16 mouse cellular contexts compared by ENCODE assay signal in the genomic region with DNA sequence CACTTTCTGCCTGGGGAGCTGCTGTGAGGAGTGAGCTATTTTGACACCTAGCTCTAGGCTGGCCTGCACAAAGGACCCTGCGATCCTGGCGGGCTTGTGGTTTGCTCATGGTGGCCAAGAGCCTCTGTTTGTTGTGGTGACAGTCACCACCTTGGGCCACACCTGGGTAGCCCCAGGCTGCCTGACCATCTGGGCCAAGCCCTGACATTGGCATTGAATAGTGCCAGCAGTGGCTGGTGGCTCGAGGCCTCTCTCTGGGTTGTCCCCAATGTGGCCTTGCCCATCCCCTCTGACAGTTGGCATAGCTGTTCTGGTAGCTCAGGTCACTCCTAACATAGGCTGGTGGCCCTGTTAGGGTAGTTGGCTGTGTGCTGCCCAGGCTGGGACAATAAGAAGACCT. TPM values are rescaled to one million over a fixed set of nuclear protein-coding genes. Genes with fewer than 3 reads are reported as not detected.
DNase-seq lines count a peak whose midpoint lies in the region; ATAC-seq and TF ChIP-seq lines count a peak whose summit lies in the region.
"Had no signal": no experiment of that assay in that cellular context is flagged by ENCODE, and none has a peak within 500 bp of the region (broad histone marks: within the 10 kb centered on the region; RNA-seq: fewer than 3 reads in every experiment).

No protein-coding gene starts in this region.

- no peak overlapping the region for H3K4me3 ChIP-seq in kidney, postnatal 0 days (replicated peaks; ENCODE audit: low read depth, low read length)
- no peak overlapping the region for H3K4me3 ChIP-seq in midbrain, embryonic 11.5 days (ENCODE audit: low read depth, low read length)
- no peak overlapping the region for H3K4me3 ChIP-seq in midbrain, embryonic 13.5 days (replicated peaks)
- H3K4me3 ChIP-seq in heart, embryonic 14.5 days (ENCODE audit: control insufficient read depth in 1 of 2, insufficient read depth in 1 of 2, low read depth in 1 of 2, low read length in 2 of 2) = no peak overlapping the region
- H3K4me3 ChIP-seq in kidney, embryonic 15.5 days (replicated peaks) = no peak overlapping the region
- H3K4me3 ChIP-seq: embryonic facial prominence, embryonic 13.5 days; limb, embryonic 10.5 days; lung, embryonic 15.5 days had no signal

- H3K4me2 ChIP-seq in kidney, postnatal 0 days (ENCODE audit: low read length) = no peak overlapping the region
- no peak overlapping the region for H3K4me2 ChIP-seq in midbrain, embryonic 11.5 days
- H3K4me2 ChIP-seq in midbrain, embryonic 13.5 days (replicated peaks) = no peak overlapping the region
- H3K4me2 ChIP-seq in heart, embryonic 14.5 days (ENCODE audit: low read length) = no peak overlapping the region
- H3K4me2 ChIP-seq in kidney, embryonic 15.5 days = no peak overlapping the region
- H3K4me2 ChIP-seq: embryonic facial prominence, embryonic 13.5 days; lung, embryonic 15.5 days had no signal

- H3K27ac ChIP-seq in kidney, postnatal 0 days = peak overlapping the region; percentile 88; the same call in 1 of the 2 replicates
- H3K27ac ChIP-seq in midbrain, embryonic 11.5 days (ENCODE audit: low read depth, low read length) = no peak overlapping the region
- no peak overlapping the region for H3K27ac ChIP-seq in midbrain, embryonic 13.5 days
- H3K27ac ChIP-seq in heart, embryonic 14.5 days (replicated peaks in 1 of 2; ENCODE audit: control insufficient read depth in 1 of 2, insufficient read depth in 1 of 2, low read depth in 2 of 2, low read length in 2 of 2) = peak overlapping the region in 1 of 2 experiments; percentile 37; a peak in 1 of 4 replicates
- H3K27ac ChIP-seq in kidney, embryonic 15.5 days = no peak overlapping the region
- H3K27ac ChIP-seq: embryonic facial prominence, embryonic 13.5 days; hindbrain, postnatal 0 days; limb, embryonic 10.5 days had no signal

- no peak for ATAC-seq in kidney, postnatal 0 days (replicated peaks; ENCODE audit: low FRiP score, low read depth)
- no peak for ATAC-seq in midbrain, embryonic 11.5 days (ENCODE audit: low FRiP score)
- ATAC-seq in midbrain, embryonic 13.5 days = no peak
- no peak for ATAC-seq in heart, embryonic 14.5 days (ENCODE audit: insufficient number of reproducible peaks, insufficient read depth, low FRiP score, low read depth)
- no peak for ATAC-seq in kidney, embryonic 15.5 days (replicated peaks; ENCODE audit: low FRiP score)
- ATAC-seq: hindbrain, postnatal 0 days had no signal

- H3K36me3 ChIP-seq in kidney, postnatal 0 days (ENCODE audit: insufficient read depth, low read length) = peaks cover 21% of the 10 kb centered on the region; the same call in 1 of the 2 replicates
- H3K36me3 ChIP-seq in midbrain, embryonic 11.5 days (ENCODE audit: control insufficient read depth, insufficient read depth, low read length) = no peaks in the 10 kb centered on the region
- peaks cover 28% of the 10 kb centered on the region for H3K36me3 ChIP-seq in midbrain, embryonic 13.5 days
- H3K36me3 ChIP-seq in heart, embryonic 14.5 days (ENCODE audit: control insufficient read depth, insufficient read depth, low read length) = peaks cover 28% of the 10 kb centered on the region
- peaks cover 29% of the 10 kb centered on the region for H3K36me3 ChIP-seq in kidney, embryonic 15.5 days

- H3K27me3 ChIP-seq in kidney, postnatal 0 days (ENCODE audit: insufficient read depth, low read length) = no peaks in the 10 kb centered on the region
- H3K27me3 ChIP-seq in midbrain, embryonic 11.5 days (ENCODE audit: control insufficient read depth, insufficient read depth, low read length) = no peaks in the 10 kb centered on the region
- H3K27me3 ChIP-seq in midbrain, embryonic 13.5 days = no peaks in the 10 kb centered on the region
- no peaks in the 10 kb centered on the region for H3K27me3 ChIP-seq in heart, embryonic 14.5 days (ENCODE audit: control insufficient read depth, insufficient read depth, low read length)
- no peaks in the 10 kb centered on the region for H3K27me3 ChIP-seq in kidney, embryonic 15.5 days
- H3K27me3 ChIP-seq: embryonic facial prominence, embryonic 13.5 days; lung, embryonic 15.5 days had no signal

- H3K4me1 ChIP-seq in kidney, postnatal 0 days (replicated peaks; ENCODE audit: insufficient read depth, low read length) = peaks cover 52% of the 10 kb centered on the region
- H3K4me1 ChIP-seq in midbrain, embryonic 11.5 days (ENCODE audit: control insufficient read depth, insufficient read depth, low read length) = no peaks in the 10 kb centered on the region
- H3K4me1 ChIP-seq in midbrain, embryonic 13.5 days (replicated peaks) = peaks cover 8% of the 10 kb centered on the region; the same call in 1 of the 2 replicates
- H3K4me1 ChIP-seq in heart, embryonic 14.5 days (ENCODE audit: control insufficient read depth in 2 of 2, insufficient read depth in 2 of 2, low read length in 2 of 2) = peaks cover 52 to 72% of the 10 kb centered on the region in 2 experiments
- peaks cover 62% of the 10 kb centered on the region for H3K4me1 ChIP-seq in kidney, embryonic 15.5 days

- 97% methylated on average over 3 of the region's 3 CpGs for WGBS in kidney, postnatal 0 days
- 89% methylated on average over 3 of the region's 3 CpGs for WGBS in midbrain, embryonic 11.5 days
- 91% methylated on average over 3 of the region's 3 CpGs for WGBS in midbrain, embryonic 13.5 days
- 68% methylated on average over 3 of the region's 3 CpGs for whole genome bisulfite sequencing in heart, embryonic 14.5 days
- 100% methylated on average over 3 of the region's 3 CpGs for WGBS in kidney, embryonic 15.5 days

- no peak for TF ChIP-seq CTCF in kidney, postnatal 0 days (IDR thresholded peaks at IDR 0.05; ENCODE audit: low read depth)

- no peaks in the 10 kb centered on the region for H3K9me3 ChIP-seq in kidney, postnatal 0 days (replicated peaks; ENCODE audit: low read length)
- no peaks in the 10 kb centered on the region for H3K9me3 ChIP-seq in midbrain, embryonic 11.5 days (ENCODE audit: control insufficient read depth, low read length)
- H3K9me3 ChIP-seq in midbrain, embryonic 13.5 days = no peaks in the 10 kb centered on the region
- H3K9me3 ChIP-seq in heart, embryonic 14.5 days (ENCODE audit: control insufficient read depth, low read length) = no peaks in the 10 kb centered on the region
- H3K9me3 ChIP-seq in kidney, embryonic 15.5 days (replicated peaks) = no peaks in the 10 kb centered on the region
- H3K9me3 ChIP-seq: embryonic facial prominence, embryonic 13.5 days; limb, embryonic 10.5 days; lung, embryonic 15.5 days had no signal

- no peak for DNase-seq in kidney, postnatal 0 days (ENCODE audit: low spot score)
- DNase-seq in kidney, postnatal 36 days = no peak
- DNase-seq in midbrain, embryonic 11.5 days (ENCODE audit: low spot score, missing footprints) = peak; percentile 45
- DNase-seq in spleen, postnatal 4 days (ENCODE audit: low spot score in 2 of 2) = no peak
- DNase-seq: adrenal gland, postnatal 10 days; cerebellum, adult 18-20 months; kidney, adult 18-20 months; layer of hippocampus, postnatal 36 days; midbrain, embryonic 14.5 days had no signal

- H3K9ac ChIP-seq in kidney, postnatal 0 days (ENCODE audit: low read depth, low read length) = no peak overlapping the region
- no peak overlapping the region for H3K9ac ChIP-seq in midbrain, embryonic 11.5 days (ENCODE audit: low read length)
- no peak overlapping the region for H3K9ac ChIP-seq in midbrain, embryonic 13.5 days (replicated peaks)
- H3K9ac ChIP-seq in heart, embryonic 14.5 days (ENCODE audit: low read length) = peak overlapping the region; percentile 25; the same call in 1 of the 2 replicates
- no peak overlapping the region for H3K9ac ChIP-seq in kidney, embryonic 15.5 days
- H3K9ac ChIP-seq: lung, embryonic 15.5 days had no signal

RNA-seq across cellular contexts. Expression of gene Map2k3, which starts 7.7 kb away (rescaled TPM):
- polyA plus RNA-seq in kidney, postnatal 0 days (2015; fragmentation: Nextera tagmentation; extraction: Ambion mirVana) = 83.5 and 90.1 TPM in 2 replicates
- 34.2 and 37.4 TPM in 2 replicates for polyA plus RNA-seq in midbrain, embryonic 11.5 days (2014; fragmentation: Nextera tagmentation; extraction: Ambion mirVana)
- 28.2 and 29.8 TPM in 2 replicates for polyA plus RNA-seq in midbrain, embryonic 13.5 days (2015; fragmentation: Nextera tagmentation; extraction: Ambion mirVana)
- polyA plus RNA-seq in heart, embryonic 14.5 days (2014; fragmentation: Nextera tagmentation; extraction: Ambion mirVana) = 59.2 and 62.6 TPM in 2 replicates
- 117 and 127 TPM in 2 replicates for polyA plus RNA-seq in kidney, embryonic 15.5 days (2015; fragmentation: Nextera tagmentation; extraction: Ambion mirVana)

RNA-seq across cellular contexts. Expression of gene Natd1, which starts 24.9 kb away (rescaled TPM):
- 20.7 and 21.1 TPM in 2 replicates for polyA plus RNA-seq in kidney, postnatal 0 days (2015; fragmentation: Nextera tagmentation; extraction: Ambion mirVana)
- polyA plus RNA-seq in midbrain, embryonic 11.5 days (2014; fragmentation: Nextera tagmentation; extraction: Ambion mirVana) = 18.3 and 24.3 TPM in 2 replicates
- 30.0 and 31.8 TPM in 2 replicates for polyA plus RNA-seq in midbrain, embryonic 13.5 days (2015; fragmentation: Nextera tagmentation; extraction: Ambion mirVana)
- polyA plus RNA-seq in heart, embryonic 14.5 days (2014; fragmentation: Nextera tagmentation; extraction: Ambion mirVana) = 20.4 and 21.1 TPM in 2 replicates
- polyA plus RNA-seq in kidney, embryonic 15.5 days (2015; fragmentation: Nextera tagmentation; extraction: Ambion mirVana) = 21.8 and 24.2 TPM in 2 replicates
